Mouse (Mus musculus) mouse trophoblast stem cell (cell line): ENCODE results near the gene Tac2.
"Not testable (repeated sequence)": the region's sequence is repeated elsewhere in the genome, so short reads cannot be mapped to it uniquely, and the experiment has no call there.

Experiments used
- in situ Hi-C, 2 experiments: fragments of 300-500 bp; cut with MseI, MboI; formaldehyde crosslinking; loops; 2 replicates in 1 of 2; 3 replicates in 1 of 2; pipeline ENCODE4 v1.15.1; 2025

Tac2 gene

GRCm38 (mm10) chr10:127754566-127755166 is 30.4 kb downstream of the Tac2 start:
- in situ Hi-C loops: no loop called here

GRCm38 (mm10) chr10:127755246-127755645 is 31.0 kb downstream of the Tac2 start:
- in situ Hi-C loops: no loop called here

GRCm38 (mm10) chr10:127755770-127756468 is 31.6 kb downstream of the Tac2 start:
- in situ Hi-C loops: no loop called here

DNA sequence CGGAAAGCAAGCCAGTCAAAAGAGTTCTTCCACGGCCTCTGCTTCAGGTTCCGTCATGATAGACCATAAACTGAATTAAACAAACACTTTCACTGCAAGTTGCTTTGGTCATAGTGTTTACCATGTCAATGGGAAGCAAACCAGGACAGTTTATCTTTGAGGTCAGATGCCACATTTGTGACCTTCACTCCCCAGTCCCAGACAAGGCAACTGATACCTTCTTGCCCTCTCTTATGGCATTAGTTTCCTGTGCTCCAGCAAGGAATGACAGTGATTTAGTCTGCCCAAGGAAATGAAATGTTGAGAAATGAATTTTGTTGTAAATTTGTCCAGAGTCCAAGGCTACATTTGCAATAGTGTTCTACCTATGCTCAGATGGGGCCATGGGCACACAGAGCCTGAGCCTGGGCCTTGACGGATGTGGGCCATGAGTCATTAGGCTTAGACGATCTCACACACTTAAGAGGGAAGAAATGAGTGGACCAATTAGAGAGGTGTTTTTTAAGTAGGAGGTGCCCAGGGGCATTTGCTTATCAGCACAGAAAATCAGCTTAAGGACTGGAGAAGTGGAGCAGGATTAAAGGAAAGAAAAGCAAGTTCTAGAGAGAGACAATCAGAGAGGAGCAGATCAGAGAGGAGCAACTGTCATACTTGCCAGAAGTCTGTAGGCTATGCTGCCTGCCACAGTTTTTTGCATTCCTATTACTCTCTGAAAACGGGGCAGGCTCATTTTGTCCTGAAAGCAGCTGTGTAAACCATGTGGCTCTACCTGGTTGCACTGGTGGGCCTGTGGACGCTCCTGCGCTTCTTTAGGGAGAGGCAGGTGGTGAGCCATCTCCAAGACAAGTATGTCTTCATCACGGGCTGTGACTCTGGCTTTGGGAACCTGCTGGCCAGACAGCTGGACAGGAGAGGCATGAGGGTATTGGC is 35.2 kb downstream of the Tac2 start, which contains the start of the genes Rdh1 and Rdh16f1:
TSS of gene Rdh1 (plus strand) at position 541 of the 930 bp plus-strand sequence.
TSS of gene Rdh16f1 (plus strand) at position 607 of the 930 bp plus-strand sequence.
- in situ Hi-C loops: no loop called here

- in situ Hi-C loops: not testable (repeated sequence)
These were observed 38.6 kb downstream of the Tac2 start for GRCm38 (mm10) chr10:127762926-127763325.

- in situ Hi-C loops: no loop called here
These were observed 39.8 kb downstream of the Tac2 start for GRCm38 (mm10) chr10:127763914-127764680.

DNA sequence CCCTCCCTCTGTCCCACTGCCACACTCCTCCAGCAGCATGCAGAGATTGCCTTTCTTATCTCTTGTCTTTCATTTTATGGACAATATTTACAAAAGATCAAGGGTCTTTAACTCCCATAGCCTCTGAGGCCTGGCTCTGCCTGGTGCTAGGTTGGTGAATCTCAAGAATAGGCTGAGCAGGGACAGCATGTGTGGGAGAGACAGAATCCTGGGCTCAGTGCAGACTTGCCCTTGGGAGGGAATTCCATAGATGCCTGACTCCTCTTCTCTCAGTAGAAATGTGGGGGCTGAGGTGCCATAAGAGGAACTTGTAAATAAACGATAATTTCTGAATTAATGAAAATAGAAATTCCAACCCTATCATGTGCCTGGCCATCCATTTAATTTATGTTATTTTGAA is 42.3 kb downstream of the Tac2 start:
- in situ Hi-C loops: no loop called here

DNA sequence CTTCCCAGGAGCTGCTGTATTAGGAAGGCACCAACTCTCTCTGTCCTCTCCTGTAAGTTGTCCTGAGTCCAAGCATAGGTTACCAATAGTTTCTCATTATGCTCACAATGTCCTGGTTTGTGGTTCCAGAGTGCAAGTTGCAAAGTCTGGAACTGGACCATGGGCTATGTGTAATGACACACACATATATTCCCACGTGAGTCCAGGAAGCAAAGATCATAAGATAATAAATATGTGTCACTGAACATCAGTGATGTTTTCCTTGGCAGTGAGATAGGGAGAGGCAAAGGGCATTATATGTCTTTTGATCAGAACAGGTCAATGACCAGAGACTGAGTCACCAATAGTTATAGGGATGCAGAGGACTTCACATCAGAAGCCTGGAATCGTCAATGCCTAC is 51.7 kb downstream of the Tac2 start, which contains the start of gene Rdh9:
TSS of gene Rdh9 (plus strand) at position 376 of the 400 bp plus-strand sequence.
- in situ Hi-C loops: no loop called here
